Mouse (Mus musculus) hindbrain, embryonic 11.5 days (tissue): ENCODE results near the gene Trim10. TPM values are rescaled to one million over a fixed set of nuclear protein-coding genes. Genes with fewer than 3 reads are reported as not detected.
"Not testable (repeated sequence)": the region's sequence is repeated elsewhere in the genome, so short reads cannot be mapped to it uniquely, and the experiment has no call there.

Source experiments
- ATAC-seq: fragments of 200-750 bp; cut with Nextera tagmentation; 2 replicates; pipeline ENCODE4 v1.8.0; 2017; ENCODE audit warnings: mild to moderate bottlenecking, moderate TSS enrichment, moderate library complexity; ENCODE audit not compliant: low FRiP score
- DNase-seq: peaks from one replicate; pipeline ENCODE4 v3.0.0-alpha.2; 2015; ENCODE audit warnings: low spot score
- H3K27ac ChIP-seq: fragments of 300-500 bp; sonication (generic); 2 replicates; pipeline ENCODE4 v1.5.1; 2014; ENCODE audit warnings: mild to moderate bottlenecking, low read depth, low read length
- H3K27me3 ChIP-seq: fragments of 300-500 bp; sonication (generic); 2 replicates; pipeline ENCODE4 v1.6.1; 2014; ENCODE audit warnings: mild to moderate bottlenecking, low read length, moderate library complexity, mixed read lengths; ENCODE audit not compliant: control insufficient read depth, insufficient read depth
- H3K36me3 ChIP-seq: fragments of 300-500 bp; sonication (generic); 2 replicates; pipeline ENCODE4 v1.6.1; 2014; ENCODE audit warnings: mild to moderate bottlenecking, low read length, moderate library complexity, mixed read lengths; ENCODE audit not compliant: control insufficient read depth, insufficient read depth
- H3K4me1 ChIP-seq: fragments of 300-500 bp; sonication (generic); replicated peaks from 2 replicates; pipeline ENCODE4 v1.6.1; 2014; ENCODE audit warnings: low read length, mixed read lengths; ENCODE audit not compliant: control insufficient read depth, insufficient read depth
- H3K4me2 ChIP-seq: fragments of 300-500 bp; sonication (generic); replicated peaks from 2 replicates; pipeline ENCODE4 v1.6.1; 2014; ENCODE audit warnings: mild to moderate bottlenecking, low read depth, low read length
- H3K4me3 ChIP-seq: fragments of 300-500 bp; sonication (generic); 2 replicates; pipeline ENCODE4 v1.5.1; 2014; ENCODE audit warnings: low read depth, low read length
- H3K9ac ChIP-seq: fragments of 300-500 bp; sonication (generic); 2 replicates; pipeline ENCODE4 v1.6.1; 2014; ENCODE audit warnings: low read depth, low read length
- H3K9me3 ChIP-seq: fragments of 300-500 bp; sonication (generic); 2 replicates; pipeline ENCODE4 v1.6.1; 2016; ENCODE audit warnings: low read length; ENCODE audit not compliant: control insufficient read depth
- WGBS: fragments of 180-500 bp; shearing (Covaris S2); extraction: QIAGEN DNeasy Blood & Tissue Kit; methylation state at CpG from one replicate; pipeline ENCODE4 v1.1.7; 2014; 5-methylcytosine and 5-hydroxymethylcytosine counted together
- polyA plus RNA-seq: library from polyadenylated mRNA; unstranded; fragments of >200 nt; fragmentation: Nextera tagmentation; extraction: Ambion mirVana; gene quantifications from 2 replicates; pipeline ENCODE4 v1.2.1, GENCODE M21; 2014

Gene Trim10
- polyA plus RNA-seq, 1 experiment from 2014 or later, result 6.7 TPM

GRCm38 (mm10) chr17:36869955-36870810, 809 bp downstream of the Trim10 start:
- Histone ChIP-seq H3K36me3 (no peaks in the 10 kb centered on the region), H3K4me2 (no peak overlapping the region), H3K9ac (no peak overlapping the region), H3K4me1 (no peaks in the 10 kb centered on the region), H3K9me3 (no peaks in the 10 kb centered on the region), H3K27me3 (no peaks in the 10 kb centered on the region), H3K4me3 (no peak overlapping the region), H3K27ac (0 out of 2 replicates have a peak overlapping the region, but pooled peaks have one; percentile 24)
- DNase-seq (no peak), ATAC-seq (no peak)
- WGBS, result 79% methylated on average over 25 of the region's 25 CpGs

DNA sequence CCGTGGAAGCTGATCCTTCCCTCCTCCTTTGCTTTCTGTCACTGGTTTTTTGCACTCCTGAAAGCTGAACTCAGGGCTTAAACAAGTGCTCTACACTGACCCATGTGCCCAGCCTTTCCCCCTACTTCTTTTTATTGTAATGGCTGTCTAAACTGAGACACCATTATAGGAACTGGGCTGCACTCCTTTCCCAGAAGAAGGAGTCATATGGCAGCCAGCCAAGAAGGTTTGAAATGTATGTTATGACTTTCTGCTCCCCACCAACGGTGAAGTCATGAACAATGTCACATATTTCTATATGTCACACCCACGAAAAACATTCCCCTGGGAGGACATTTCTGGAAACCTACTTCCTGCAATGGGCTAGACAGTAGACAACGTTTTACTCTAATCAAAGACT, 5.3 kb downstream of the Trim10 start:
- H3K4me3 ChIP-seq, result no peak overlapping the region
- no peak overlapping the region for H3K27ac ChIP-seq
- H3K4me2 ChIP-seq, result no peak overlapping the region
- H3K4me1 ChIP-seq, result no peaks in the 10 kb centered on the region
- DNase-seq (no peak), ATAC-seq (no peak)
- no peaks in the 10 kb centered on the region for H3K9me3 ChIP-seq
- 74% methylated on average over 4 of the region's 4 CpGs for WGBS
- no peaks in the 10 kb centered on the region for H3K36me3 ChIP-seq
- no peaks in the 10 kb centered on the region for H3K27me3 ChIP-seq
- no peak overlapping the region for H3K9ac ChIP-seq

GRCm38 (mm10) chr17:36883350-36883749, 14.0 kb downstream of the Trim10 start:
- H3K4me3 ChIP-seq, result no peak overlapping the region
- H3K4me1 ChIP-seq, result no peaks in the 10 kb centered on the region
- no peaks in the 10 kb centered on the region for H3K36me3 ChIP-seq
- DNase-seq (no peak), ATAC-seq (no peak)
- no peaks in the 10 kb centered on the region for H3K27me3 ChIP-seq
- no peak overlapping the region for H3K27ac ChIP-seq
- no peaks in the 10 kb centered on the region for H3K9me3 ChIP-seq
- no peak overlapping the region for H3K9ac ChIP-seq
- WGBS, result 84% methylated on average over 2 of the region's 2 CpGs
- no peak overlapping the region for H3K4me2 ChIP-seq

DNA sequence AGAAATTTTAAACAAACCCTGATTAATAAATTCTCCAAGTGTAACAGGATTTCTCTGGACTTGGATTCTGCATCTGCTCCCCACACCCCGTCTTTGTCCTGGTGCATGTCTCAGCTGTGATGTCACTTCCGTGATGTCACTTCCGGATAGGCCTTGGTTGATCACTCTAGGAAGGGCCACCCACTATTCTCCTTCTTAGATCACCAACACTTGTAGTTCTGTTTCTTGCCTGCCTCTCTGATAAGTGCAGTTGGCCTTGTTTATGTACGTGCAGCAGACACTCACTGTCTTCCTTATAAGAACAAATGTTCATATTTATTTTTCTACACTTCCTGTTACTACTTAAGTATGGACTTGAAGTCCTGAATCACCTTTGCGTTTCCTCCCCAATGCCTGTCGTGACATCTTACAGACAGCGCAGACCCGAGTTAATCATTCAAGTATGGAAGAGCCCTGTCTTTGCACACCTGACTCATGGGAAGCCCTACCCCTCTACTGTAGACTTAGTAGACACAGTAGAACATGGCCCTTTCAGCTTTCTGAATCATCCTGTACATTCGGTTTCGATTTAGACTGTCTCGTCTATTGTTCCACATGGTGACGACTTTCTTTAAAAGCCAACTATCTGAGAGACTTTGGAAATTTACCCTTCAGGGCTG, 15.9 kb downstream of the Trim10 start:
- Histone ChIP-seq H3K36me3 (no peaks in the 10 kb centered on the region), H3K4me1 (no peaks in the 10 kb centered on the region), H3K4me2 (no peak overlapping the region), H3K9ac (no peak overlapping the region), H3K27ac (no peak overlapping the region), H3K4me3 (no peak overlapping the region), H3K27me3 (no peaks in the 10 kb centered on the region), H3K9me3 (no peaks in the 10 kb centered on the region)
- ATAC-seq (no peak), DNase-seq (no peak)
- 93% methylated on average over 12 of the region's 12 CpGs for WGBS

DNA sequence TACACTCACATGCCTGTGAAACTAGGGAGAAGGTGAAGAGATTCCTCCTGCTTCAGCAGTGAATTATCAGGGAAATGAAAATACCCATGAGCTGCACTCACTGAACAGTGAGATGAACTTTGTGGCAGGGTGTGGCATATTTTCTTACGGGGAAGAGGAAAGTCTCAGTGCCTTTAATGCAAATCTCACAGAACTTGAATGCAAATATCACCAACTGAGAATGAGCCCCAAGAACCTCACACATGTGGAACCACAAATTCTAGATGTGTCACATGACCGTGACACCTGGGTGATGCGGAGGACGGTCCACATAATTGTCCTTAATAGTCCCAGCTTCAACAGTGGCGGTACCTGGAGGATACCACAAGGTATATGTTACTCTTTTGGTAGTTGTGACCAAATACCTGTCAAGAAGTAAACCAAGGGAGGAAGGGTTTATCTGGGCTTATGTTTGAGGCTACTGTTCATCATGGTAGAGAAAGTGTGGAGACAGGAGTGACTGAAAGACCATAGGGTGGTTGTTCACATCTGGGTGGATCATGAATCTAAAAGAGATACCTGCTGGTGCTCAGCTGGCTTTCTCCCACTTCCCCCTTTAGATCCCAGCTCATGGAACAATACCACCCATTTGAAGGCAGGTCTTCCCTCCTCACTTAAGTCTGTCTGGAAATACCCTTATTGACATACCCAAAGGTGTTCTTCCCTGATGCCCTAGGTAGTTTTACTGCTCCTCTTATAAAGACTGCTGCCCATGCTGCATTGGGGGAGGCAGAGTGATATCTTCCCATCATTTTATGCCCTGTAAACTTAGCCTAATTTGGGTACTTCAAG, 20.9 kb downstream of the Trim10 start, which contains the start of gene Trim40:
Trim40 (minus strand) TSS at position 51 of the 831 bp plus-strand sequence.
- DNase-seq, result no peak
- H3K36me3 ChIP-seq, result no peaks in the 10 kb centered on the region

DNA sequence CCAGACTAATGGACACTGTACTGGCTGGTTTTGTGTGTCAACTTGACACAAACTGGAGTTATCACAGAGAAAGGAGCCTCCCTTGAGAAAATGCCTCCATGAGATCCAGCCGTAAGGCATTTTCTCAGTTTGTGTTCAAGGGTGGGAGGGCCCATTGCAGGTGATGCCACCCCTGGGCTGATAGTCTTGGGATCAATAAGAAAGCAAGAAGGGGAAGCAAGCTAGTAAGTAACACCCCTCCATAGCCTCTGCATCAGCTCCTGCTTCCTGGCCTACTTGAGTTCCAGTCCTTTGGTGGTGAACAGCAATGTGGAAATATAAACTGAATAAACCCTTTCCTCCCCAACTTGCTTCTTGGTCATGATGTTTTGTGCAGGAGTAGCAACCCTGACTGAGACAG, 22.1 kb downstream of the Trim10 start:
- not testable (repeated sequence) for H3K27me3 ChIP-seq, H3K9me3 ChIP-seq, H3K9ac ChIP-seq, DNase-seq, H3K4me1 ChIP-seq, H3K4me2 ChIP-seq, ATAC-seq, H3K4me3 ChIP-seq, H3K27ac ChIP-seq, H3K36me3 ChIP-seq
- WGBS, result 83% methylated on average over 1 of the region's 1 CpGs

More for the DNA sequence above, 20.9 kb downstream of the Trim10 start, which contains the start of gene Trim40:
- Histone ChIP-seq H3K27ac (no peak within 1 kb of the TSS), H3K4me1 (no peaks in the 10 kb centered on the region), H3K9ac (no peak within 1 kb of the TSS), H3K27me3 (no peaks in the 10 kb centered on the region), H3K4me2 (no peak within 1 kb of the TSS), H3K9me3 (no peaks in the 10 kb centered on the region), H3K4me3 (no peak within 1 kb of the TSS)
- no peak for ATAC-seq
- WGBS, result 95% methylated on average over 5 of the region's 5 CpGs

DNA sequence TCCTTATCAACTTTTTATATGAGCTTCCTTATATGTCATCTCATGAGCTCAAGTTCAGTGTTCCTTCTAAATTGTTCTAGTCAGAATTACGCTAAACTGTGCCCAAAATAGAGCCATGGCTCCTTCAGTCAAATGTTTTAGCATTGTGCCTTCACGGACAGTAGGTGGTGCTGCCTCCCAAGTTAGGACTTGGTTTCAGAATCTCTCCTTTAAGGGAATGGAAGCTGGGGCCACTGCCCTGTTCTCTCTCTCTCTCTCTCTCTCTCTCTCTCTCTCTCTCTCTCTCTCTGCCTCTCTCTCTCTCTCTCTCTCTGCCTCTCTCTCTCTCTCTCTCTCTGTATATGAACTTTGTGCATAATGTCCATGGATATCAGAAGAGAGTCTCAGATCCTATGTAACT, 23.0 kb downstream of the Trim10 start:
- 17% methylated on average over 2 of the region's 2 CpGs for WGBS
- Histone ChIP-seq H3K36me3 (no peaks in the 10 kb centered on the region), H3K4me1 (no peaks in the 10 kb centered on the region), H3K4me2 (no peak overlapping the region), H3K9me3 (no peaks in the 10 kb centered on the region), H3K4me3 (no peak overlapping the region), H3K27ac (no peak overlapping the region), H3K27me3 (no peaks in the 10 kb centered on the region), H3K9ac (no peak overlapping the region)
- ATAC-seq (0 out of 2 replicates have a peak, but pooled peaks have one; percentile 47), DNase-seq (peak; percentile 50)

- no peak overlapping the region for H3K27ac ChIP-seq
- H3K27me3 ChIP-seq, result no peaks in the 10 kb centered on the region
- no peaks in the 10 kb centered on the region for H3K4me1 ChIP-seq
- no peak overlapping the region for H3K9ac ChIP-seq
- 82% methylated on average over 5 of the region's 5 CpGs for WGBS
- no peak overlapping the region for H3K4me2 ChIP-seq
- H3K9me3 ChIP-seq, result no peaks in the 10 kb centered on the region
- no peak overlapping the region for H3K4me3 ChIP-seq
- no peaks in the 10 kb centered on the region for H3K36me3 ChIP-seq
- ATAC-seq (no peak), DNase-seq (no peak)
Measured at GRCm38 (mm10) chr17:36893387-36893786, 24.0 kb downstream of the Trim10 start.
